Mouse (Mus musculus): ENCODE results near the gene Sfta2.

The Sfta2 gene

GRCm38 (mm10) chr17:35671846-35672245 is 70.5 kb downstream of the Sfta2 start:
- in situ Hi-C loops (cut with MboI, MseI): no loop called here

DNA sequence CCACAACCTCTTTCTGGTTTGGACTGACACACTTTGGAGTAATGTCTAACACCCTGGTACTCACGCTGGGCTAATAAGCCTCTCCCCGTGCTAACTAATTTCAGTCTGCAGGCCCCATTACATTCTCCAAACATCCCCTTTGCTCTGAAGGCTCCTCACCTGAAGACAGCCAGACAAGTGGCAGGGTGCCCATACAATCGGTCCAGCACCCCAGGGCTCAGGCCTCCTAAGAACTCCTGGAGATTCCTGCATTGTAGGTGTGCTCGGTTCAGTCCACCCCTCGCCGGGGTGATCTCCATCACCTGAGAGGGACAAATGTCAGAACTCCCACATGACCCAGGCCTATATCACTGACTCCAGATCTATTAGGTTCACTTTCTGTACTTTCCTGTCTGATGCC is 71.2 kb downstream of the Sfta2 start:
- in situ Hi-C loops (cut with MboI, MseI): no loop called here

DNA sequence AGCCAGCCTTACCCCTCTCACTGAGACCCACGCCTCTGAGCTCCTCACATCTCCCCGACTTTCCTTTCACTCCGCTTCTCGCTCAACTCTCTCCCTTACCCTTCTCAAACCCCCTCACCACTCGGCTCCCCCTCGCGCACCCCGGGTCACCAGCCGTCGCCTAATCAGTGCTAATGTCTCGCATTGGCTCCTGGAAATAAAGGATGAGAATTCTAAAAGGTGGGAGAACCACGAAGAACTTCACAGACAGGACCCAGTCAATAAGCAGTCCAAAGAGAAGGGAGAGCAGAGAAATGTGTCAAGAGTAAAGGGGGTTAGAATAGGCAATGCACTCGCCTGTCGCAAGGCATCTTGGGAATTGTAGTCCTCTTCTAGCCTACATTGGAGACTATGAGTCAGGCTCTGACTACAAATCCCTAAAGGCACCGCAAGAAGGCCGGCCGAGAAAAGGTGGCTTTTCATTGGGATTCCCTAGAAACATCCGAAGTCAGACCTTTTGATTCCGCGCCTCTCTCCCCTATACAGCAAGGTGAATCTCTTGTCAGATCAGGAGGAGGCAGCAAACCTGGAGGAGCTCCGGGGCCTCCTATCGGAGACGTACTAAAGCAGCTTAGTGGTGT is 72.2 kb downstream of the Sfta2 start, which contains the start of gene Gtf2h4:
Gene Gtf2h4, minus strand, starts transcription at position 324 of the 620 bp plus-strand sequence.
- in situ Hi-C loops (cut with MboI, MseI): no loop called here

DNA sequence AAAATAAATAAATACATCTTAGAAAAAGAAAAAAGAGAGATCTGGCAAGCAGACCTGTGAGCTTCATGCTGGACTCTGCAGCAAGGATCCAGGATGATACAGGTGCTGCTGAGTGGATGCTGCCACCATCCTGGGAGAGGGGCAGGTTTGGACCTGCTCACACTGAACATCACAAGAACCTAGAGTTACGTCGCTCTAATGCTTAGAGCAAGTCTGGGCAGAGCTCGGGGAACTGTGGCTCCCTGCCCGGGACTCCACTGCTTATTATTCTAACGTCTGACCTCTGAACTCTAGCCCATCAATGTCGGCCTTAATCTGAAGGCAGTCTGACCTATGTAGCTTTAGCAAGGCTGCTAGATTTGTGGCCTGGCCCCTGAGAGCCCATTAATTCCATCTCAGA is 79.2 kb downstream of the Sfta2 start:
- in situ Hi-C loops (cut with MboI, MseI): no loop called here

DNA sequence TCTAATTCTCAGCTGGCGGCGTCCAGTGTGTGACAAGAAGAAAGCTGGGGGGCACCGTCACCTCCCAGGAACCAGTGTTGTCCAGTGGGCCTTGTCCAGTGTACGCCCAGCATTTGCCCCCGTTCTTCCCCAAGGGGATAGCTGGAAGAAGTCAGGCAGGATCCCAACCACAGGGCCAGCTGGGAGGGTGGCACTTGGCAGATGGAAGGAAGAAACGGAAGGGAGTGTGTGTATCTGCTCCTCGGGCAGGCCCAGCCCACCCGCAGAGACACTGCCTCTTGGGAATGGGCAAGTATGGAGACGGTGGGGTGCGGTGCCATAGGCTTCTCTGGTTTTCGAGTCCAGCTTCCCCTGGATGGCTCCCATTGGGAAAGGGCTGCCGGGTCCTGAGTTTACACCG is 80.6 kb downstream of the Sfta2 start:
- in situ Hi-C loops (cut with MboI, MseI): no loop called here

DNA sequence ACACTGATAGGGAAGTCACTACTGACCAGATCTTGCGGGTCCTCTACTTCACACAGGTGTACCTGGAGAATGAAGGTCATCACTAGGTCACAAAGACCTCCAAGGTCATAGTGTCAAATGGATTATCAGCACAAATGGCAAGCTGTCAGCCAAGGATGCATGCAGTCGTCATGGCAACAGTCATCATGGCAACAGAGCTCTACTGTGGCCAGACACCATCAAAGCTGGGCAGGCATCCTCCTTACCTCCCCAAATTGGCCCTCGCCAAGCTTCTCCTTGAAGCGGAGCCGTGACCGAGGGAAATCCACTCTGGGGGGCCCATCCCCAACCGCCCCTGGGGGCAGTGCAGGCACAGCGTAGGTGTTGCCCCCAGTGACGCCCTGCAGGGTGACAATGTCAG is 83.7 kb downstream of the Sfta2 start:
- in situ Hi-C loops (cut with MboI, MseI): loop anchor here in 1 of 2 experiments (5.0 kb wide), 1 partner anchor 42 kb away; no protein-coding TSS in a partner anchor

- in situ Hi-C loops (cut with MboI, MseI): loop anchor here in 1 of 2 experiments (5.0 kb wide), 1 partner anchor 39 kb away; no protein-coding TSS in a partner anchor
These were observed 87.2 kb downstream of the Sfta2 start for GRCm38 (mm10) chr17:35688347-35689175.

- in situ Hi-C loops (cut with MboI, MseI): loop anchor here in 1 of 2 experiments (5.0 kb wide), 1 partner anchor 37 kb away; no protein-coding TSS in a partner anchor
These were observed 88.7 kb downstream of the Sfta2 start for GRCm38 (mm10) chr17:35689936-35690645.

- in situ Hi-C loops (cut with MboI, MseI): no loop called here
These were observed 90.5 kb downstream of the Sfta2 start for GRCm38 (mm10) chr17:35691811-35692210.

- in situ Hi-C loops (cut with MboI, MseI): no loop called here
These were observed 91.0 kb downstream of the Sfta2 start for GRCm38 (mm10) chr17:35692368-35692767.

DNA sequence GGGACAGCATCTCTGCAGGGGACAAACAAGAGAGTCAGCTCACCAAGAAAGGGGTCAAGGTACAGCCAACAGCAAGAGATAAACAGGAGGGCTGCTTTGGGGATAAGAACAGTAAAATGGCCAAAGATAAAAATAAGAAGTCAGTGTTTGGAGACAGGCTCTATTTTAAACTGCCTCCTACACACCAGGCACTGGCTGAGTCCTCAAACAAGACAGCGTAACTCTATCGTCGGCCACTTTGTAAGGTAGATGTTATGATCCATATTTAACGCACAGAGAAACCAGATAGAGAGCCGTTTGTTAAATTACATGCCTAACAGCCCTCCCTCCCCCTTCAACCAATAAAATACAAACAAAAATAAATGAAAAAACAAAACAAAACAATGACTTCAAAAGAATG is 92.6 kb downstream of the Sfta2 start:
- in situ Hi-C loops (cut with MboI, MseI): no loop called here

DNA sequence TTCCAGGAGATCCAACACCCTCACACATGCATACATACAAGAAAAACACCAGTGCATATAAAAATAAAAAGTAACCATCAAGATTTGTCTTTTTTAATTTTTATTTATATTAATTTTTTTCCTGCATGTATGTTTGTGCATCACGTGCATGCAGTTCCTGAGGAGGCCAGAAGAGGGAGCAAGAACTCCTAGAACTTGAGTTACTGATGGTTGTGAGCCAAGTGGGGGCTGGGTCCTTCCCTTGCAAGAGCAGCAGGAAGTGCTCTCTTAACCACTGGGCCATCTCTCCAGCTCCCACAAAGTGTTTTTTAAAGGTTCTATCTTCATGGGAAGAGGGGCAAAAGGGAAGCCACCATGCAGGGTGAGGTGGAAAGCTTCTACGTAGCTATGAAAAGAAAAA is 93.9 kb downstream of the Sfta2 start:
- in situ Hi-C loops (cut with MboI, MseI): no loop called here

- in situ Hi-C loops (cut with MboI, MseI): no loop called here
These were observed 95.3 kb downstream of the Sfta2 start for GRCm38 (mm10) chr17:35696691-35697090.

GRCm38 (mm10) chr17:35697429-35697758 is 96.0 kb downstream of the Sfta2 start:
- in situ Hi-C loops (cut with MboI, MseI): no loop called here

- in situ Hi-C loops (cut with MboI, MseI): no loop called here
These were observed 96.6 kb downstream of the Sfta2 start for GRCm38 (mm10) chr17:35697759-35698500.

GRCm38 (mm10) chr17:35698501-35698883 is 97.1 kb downstream of the Sfta2 start:
- in situ Hi-C loops (cut with MboI, MseI): no loop called here

- in situ Hi-C loops (cut with MboI, MseI): loop anchor here in 1 of 2 experiments (10.0 kb wide), 1 partner anchor 1955 kb away; no protein-coding TSS in a partner anchor
These were observed 98.6 kb downstream of the Sfta2 start for GRCm38 (mm10) chr17:35699919-35700318.

All from T-helper 17 cell (primary cell).